Mouse (Mus musculus) retina, postnatal 1 day (tissue): ENCODE results near the gene Cnnm3.

Experiments used
- DNase-seq: peaks from one replicate; pipeline ENCODE4 v3.0.0-alpha.2; 2012

Gene Cnnm3

GRCm38 (mm10) chr1:36511289-36512021 is at the start of gene Cnnm3:
Gene Cnnm3, plus strand, starts transcription at chr1:36511867.
- DNase-seq, result peak; percentile 99

- no peak for DNase-seq
Observed at GRCm38 (mm10) chr1:36465641-36466160, 46.0 kb upstream of the Cnnm3 start.

- DNase-seq, result peak; percentile 32
Observed at GRCm38 (mm10) chr1:36467446-36467845, 44.2 kb upstream of the Cnnm3 start.

- DNase-seq, result no peak
Observed at GRCm38 (mm10) chr1:36469811-36470444, 41.7 kb upstream of the Cnnm3 start.

GRCm38 (mm10) chr1:36471181-36472105 is 40.2 kb upstream of the Cnnm3 start, which contains the start of gene Cnnm4:
Gene Cnnm4, plus strand, starts transcription at chr1:36471620.
- DNase-seq, result peak; percentile 93

- no peak for DNase-seq
Observed at GRCm38 (mm10) chr1:36472106-36472440, 39.6 kb upstream of the Cnnm3 start.

GRCm38 (mm10) chr1:36473211-36473780 is 38.4 kb upstream of the Cnnm3 start:
- no peak for DNase-seq

GRCm38 (mm10) chr1:36474646-36475045 is 37.0 kb upstream of the Cnnm3 start:
- no peak for DNase-seq

GRCm38 (mm10) chr1:36475480-36476110 is 36.1 kb upstream of the Cnnm3 start:
- peak; percentile 33 for DNase-seq

GRCm38 (mm10) chr1:36476426-36476825 is 35.2 kb upstream of the Cnnm3 start:
- DNase-seq, result no peak

GRCm38 (mm10) chr1:36478343-36478795 is 33.3 kb upstream of the Cnnm3 start:
- no peak for DNase-seq

GRCm38 (mm10) chr1:36479903-36480899 is 31.5 kb upstream of the Cnnm3 start:
- DNase-seq, result peak; percentile 90

GRCm38 (mm10) chr1:36483825-36484224 is 27.8 kb upstream of the Cnnm3 start:
- no peak for DNase-seq

GRCm38 (mm10) chr1:36485080-36485479 is 26.6 kb upstream of the Cnnm3 start:
- no peak for DNase-seq

GRCm38 (mm10) chr1:36487111-36487510 is 24.6 kb upstream of the Cnnm3 start:
- DNase-seq, result no peak

GRCm38 (mm10) chr1:36489661-36490060 is 22.0 kb upstream of the Cnnm3 start:
- no peak for DNase-seq

GRCm38 (mm10) chr1:36492416-36493139 is 19.1 kb upstream of the Cnnm3 start:
- DNase-seq, result peak; percentile 83

- no peak for DNase-seq
Observed at GRCm38 (mm10) chr1:36493299-36493698, 18.4 kb upstream of the Cnnm3 start.

- peak; percentile 31 for DNase-seq
Observed at GRCm38 (mm10) chr1:36496719-36497118, 14.9 kb upstream of the Cnnm3 start.

- no peak for DNase-seq
Observed at GRCm38 (mm10) chr1:36497312-36497711, 14.4 kb upstream of the Cnnm3 start.
